Mouse (Mus musculus): ENCODE measurements around the gene Ttc7b. TPM values are rescaled to one million over a fixed set of nuclear protein-coding genes. Genes with fewer than 3 reads are reported as not detected.

Ttc7b gene
- total RNA-seq, 2 experiments from 2014 or later: 164 to 180 TPM

DNA sequence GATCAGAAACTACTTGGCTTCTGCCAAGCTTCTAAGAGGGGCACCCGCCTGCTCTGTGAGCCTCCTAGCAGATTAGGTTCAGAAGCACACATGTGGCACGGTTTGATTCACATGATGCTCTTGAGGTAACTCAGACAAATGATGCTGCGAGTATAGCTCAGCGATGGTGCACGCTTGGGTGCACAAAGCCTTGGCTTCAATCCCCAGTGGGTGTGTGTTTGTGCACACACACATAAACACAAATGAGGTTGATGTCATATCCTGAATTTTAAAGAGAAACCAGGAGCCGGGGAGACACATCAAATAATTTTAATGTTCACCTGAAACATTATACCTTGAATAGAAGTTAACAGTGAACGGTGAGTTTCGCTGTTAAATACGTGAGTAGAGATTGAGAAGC lies 6.6 kb upstream of the Ttc7b start:
- DNase-seq (ENCODE audit: extremely low spot score in 1 of 2, low spot score in 1 of 2): no peak

DNA sequence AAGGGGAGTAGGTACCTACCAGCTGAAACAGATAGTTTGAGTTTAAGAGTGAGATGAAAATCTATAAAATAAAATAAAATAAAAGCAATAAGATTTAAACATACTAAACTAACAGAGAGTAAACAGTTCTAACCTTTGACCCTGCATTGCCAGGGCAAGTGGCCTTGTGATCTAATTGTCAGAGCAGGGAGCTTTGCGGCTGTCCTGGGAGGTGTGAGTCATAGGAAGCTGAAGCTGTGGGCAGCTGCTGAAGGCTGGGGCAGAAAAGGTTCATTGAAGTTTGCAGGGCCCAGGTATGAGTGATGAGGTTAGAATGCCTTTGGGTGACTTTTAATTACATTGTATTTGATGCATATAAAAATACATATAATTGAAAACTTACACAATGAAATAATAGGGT lies 5.3 kb upstream of the Ttc7b start:
- no peak for DNase-seq (ENCODE audit: extremely low spot score in 1 of 2, low spot score in 1 of 2)

GRCm38 (mm10) chr12:100520077-100520793 lies 391 bp downstream of the Ttc7b start:
- peak; percentile 29 to 50 for DNase-seq (ENCODE audit: extremely low spot score in 1 of 2, low spot score in 1 of 2)

DNA sequence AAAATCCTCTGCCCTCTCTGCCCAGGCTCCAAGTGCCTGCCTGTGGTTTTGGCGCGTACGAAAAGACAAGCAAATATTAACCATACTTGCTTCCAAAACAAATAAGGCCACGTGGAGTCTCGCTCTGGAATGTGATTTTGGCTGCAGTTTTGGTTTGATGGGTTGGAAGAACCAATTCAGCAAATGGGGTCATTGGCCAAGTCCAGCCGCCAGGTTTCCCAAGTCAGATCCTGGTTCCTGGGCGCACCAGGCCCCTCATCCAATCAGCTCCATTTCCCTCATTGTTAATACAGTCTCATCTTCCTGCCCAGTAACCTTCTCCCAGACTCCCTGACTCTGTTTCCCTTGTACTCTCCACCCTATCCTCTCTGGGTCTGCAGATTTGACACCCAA lies 946 bp downstream of the Ttc7b start:
- no peak for DNase-seq (ENCODE audit: extremely low spot score in 1 of 2, low spot score in 1 of 2)

- no peak for DNase-seq (ENCODE audit: extremely low spot score in 1 of 2, low spot score in 1 of 2)
These were observed 3.3 kb downstream of the Ttc7b start for GRCm38 (mm10) chr12:100517371-100517770.

DNA sequence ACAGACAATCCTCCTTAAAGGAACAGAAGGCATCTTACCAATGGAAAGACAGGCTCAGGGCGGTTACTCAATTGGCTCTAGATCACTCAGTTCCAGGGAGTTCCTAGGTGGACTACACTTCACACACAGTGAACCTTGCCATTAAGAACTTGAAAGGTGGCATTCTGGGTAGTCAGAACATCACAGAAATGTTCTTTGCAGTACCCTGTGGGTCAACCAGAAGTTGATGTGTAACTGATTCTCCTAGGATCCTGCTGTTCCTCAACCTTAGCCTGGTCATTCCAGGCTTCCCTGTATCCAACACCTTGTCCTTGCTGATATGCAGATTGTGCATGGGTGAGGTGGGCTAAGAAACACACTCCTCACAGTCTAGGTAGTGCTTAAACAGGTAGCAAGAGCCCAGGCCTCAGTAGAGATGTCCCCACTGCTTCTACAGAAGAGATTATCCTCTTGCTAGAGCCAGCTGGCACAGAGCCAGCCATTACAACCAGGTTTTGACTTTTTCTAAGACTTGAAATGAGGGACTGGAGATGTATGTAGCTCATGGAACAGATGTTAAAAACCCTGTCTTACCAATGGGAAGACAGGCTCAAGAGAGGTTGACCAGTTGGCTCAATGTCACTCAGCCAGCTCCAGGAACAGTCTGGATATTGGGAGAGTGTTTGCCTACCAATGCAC lies 4.3 kb downstream of the Ttc7b start:
- DNase-seq (ENCODE audit: extremely low spot score in 1 of 2, low spot score in 1 of 2): no peak

GRCm38 (mm10) chr12:100515493-100515892 lies 5.1 kb downstream of the Ttc7b start:
- DNase-seq (ENCODE audit: extremely low spot score in 1 of 2, low spot score in 1 of 2): no peak

DNA sequence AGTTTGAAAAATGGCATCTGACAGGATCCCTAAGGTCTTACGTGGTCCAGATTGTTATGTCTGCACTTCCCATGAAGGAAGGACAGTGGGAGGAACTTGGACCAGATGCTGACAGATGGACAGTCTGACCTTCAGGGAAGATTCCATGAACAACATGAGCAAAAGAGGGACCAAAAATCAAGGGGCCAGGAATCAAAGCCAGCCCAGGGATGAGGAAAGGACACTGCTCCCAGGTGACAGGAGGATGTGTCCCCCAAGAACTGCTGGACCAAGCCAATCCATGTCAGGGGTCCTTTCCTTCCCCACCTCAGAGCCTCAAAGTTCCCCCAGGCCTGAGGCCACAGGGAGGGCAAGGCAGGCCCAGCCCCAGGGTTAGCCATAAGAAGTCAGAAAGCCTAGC lies 6.0 kb downstream of the Ttc7b start:
- no peak for DNase-seq (ENCODE audit: extremely low spot score in 1 of 2, low spot score in 1 of 2)

DNA sequence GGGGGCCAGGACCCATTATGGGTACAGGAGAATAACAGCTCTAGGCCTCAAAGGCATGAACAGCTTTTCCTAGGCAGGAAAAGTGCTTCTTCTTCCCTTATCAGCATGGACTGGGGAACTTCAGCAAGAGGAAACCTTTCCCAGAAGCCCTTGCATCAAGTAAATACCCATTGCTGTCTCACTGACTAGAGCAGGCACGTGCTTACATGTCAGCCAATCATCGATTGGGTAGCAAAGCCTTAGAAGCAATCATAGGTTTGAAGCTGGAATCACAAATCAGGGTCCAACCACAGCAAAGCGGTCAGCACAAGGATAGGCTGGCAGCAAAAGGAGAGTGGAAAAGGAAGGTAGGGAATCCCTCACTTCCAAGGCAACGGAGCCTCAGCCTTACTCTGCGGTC lies 7.5 kb downstream of the Ttc7b start:
- no peak for DNase-seq (ENCODE audit: extremely low spot score in 1 of 2, low spot score in 1 of 2)

GRCm38 (mm10) chr12:100512641-100513040 lies 8.0 kb downstream of the Ttc7b start:
- DNase-seq (ENCODE audit: extremely low spot score in 1 of 2, low spot score in 1 of 2): no peak

DNA sequence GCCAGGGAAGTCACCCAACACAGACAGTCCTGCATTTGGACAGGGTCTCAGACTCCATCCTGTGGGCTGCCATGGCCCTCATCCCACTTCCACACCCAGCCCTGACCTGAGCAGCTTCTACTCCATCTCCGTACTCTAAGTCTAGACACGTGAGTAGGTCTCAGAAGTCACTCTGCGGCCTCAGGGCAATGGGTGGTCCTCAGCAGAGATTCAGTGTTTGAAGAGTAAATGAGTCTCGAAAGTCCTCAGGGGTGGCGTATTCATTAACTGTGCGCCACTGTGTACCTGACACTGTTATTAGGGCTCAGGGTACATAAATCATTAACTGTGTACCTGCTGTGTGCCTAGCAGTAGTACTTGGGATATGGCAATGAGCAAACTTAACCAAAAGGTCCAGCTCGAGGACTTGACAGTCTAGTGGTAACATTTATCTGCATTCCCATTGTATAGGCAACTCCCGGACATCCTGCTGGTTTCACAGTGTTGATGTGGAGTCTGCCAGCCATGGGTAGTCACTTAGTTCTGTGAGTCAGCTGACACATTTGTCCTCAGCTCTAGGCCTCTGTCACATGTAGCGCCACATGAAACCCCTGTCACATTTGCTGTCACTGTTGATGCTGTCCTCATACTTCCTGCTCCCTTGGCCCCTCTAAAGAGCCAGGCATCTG lies 10.9 kb downstream of the Ttc7b start:
- no peak for DNase-seq (ENCODE audit: extremely low spot score in 1 of 2, low spot score in 1 of 2)

- no peak for DNase-seq (ENCODE audit: extremely low spot score in 1 of 2, low spot score in 1 of 2)
These were observed 12.0 kb downstream of the Ttc7b start for GRCm38 (mm10) chr12:100508668-100509067.

DNA sequence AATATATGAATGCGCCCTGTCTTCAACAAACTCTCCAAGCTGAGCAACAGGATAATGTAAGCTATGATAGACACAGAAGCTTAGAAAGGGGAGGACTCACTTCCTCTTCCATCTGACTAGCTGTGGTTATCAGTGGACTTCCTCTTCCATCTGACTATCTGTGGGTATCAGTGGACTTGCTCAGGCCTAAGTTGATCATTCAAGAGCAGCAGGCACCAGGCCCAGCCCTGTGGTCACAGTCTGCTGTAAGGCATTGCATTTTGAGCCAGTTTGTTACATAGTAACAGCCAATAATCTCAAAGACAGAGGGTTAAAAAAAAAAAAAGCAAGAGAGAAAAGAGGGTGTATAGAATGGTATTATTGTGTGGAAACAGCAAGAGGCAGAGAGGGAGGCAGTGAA lies 15.1 kb downstream of the Ttc7b start:
- no peak for DNase-seq (ENCODE audit: extremely low spot score in 1 of 2, low spot score in 1 of 2)

- DNase-seq (ENCODE audit: extremely low spot score in 1 of 2, low spot score in 1 of 2): no peak
These were observed 16.0 kb downstream of the Ttc7b start for GRCm38 (mm10) chr12:100504585-100504984.

GRCm38 (mm10) chr12:100503659-100504058 lies 17.0 kb downstream of the Ttc7b start:
- DNase-seq (ENCODE audit: extremely low spot score in 1 of 2, low spot score in 1 of 2): no peak

GRCm38 (mm10) chr12:100502544-100502943 lies 18.1 kb downstream of the Ttc7b start:
- no peak for DNase-seq (ENCODE audit: extremely low spot score in 1 of 2, low spot score in 1 of 2)

GRCm38 (mm10) chr12:100501261-100501660 lies 19.4 kb downstream of the Ttc7b start:
- no peak for DNase-seq (ENCODE audit: extremely low spot score in 1 of 2, low spot score in 1 of 2)

GRCm38 (mm10) chr12:100499469-100499868 lies 21.2 kb downstream of the Ttc7b start:
- DNase-seq (ENCODE audit: extremely low spot score in 1 of 2, low spot score in 1 of 2): no peak

- DNase-seq (ENCODE audit: extremely low spot score in 1 of 2, low spot score in 1 of 2): no peak
These were observed 22.6 kb downstream of the Ttc7b start for GRCm38 (mm10) chr12:100498006-100498405.

DNA sequence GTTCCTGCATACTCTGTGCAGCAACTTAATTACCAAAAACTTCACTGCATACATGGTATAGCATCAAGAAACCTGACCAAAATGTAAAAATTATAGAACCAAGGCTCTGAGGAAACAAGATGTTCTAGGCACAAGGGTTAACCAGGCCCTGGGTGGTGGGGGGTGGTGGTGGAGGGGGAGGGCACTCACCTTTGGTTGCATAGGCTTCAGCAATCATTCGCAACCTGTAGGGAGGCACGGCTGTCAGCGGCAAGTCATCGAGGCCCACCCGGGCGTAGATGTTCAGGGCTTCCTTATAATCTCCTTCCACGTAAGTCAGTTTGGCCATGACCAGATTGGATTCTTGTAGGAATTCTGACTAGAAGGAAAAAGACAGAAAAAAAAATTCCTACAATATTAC lies 25.5 kb downstream of the Ttc7b start:
- DNase-seq (ENCODE audit: extremely low spot score in 1 of 2, low spot score in 1 of 2): no peak

DNA sequence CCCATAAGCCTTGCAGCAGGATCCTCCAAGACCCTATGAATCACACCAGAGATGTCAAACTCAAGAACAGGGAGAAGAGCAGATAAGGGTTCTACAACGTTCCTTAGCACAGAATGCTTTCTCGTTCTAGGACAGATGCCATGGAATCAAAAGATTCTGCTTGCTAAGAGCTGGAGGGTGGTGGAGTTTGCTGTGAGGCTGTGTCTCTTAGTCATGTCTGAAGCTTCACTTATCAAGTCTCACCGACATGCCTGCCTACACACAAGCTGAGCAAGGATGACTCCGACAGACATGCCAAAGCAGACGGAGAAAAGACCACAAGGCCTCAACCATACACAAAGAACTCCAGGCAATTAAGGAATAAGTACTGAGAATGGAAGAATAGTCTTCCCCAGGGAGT lies 27.4 kb downstream of the Ttc7b start:
- DNase-seq (ENCODE audit: extremely low spot score in 1 of 2, low spot score in 1 of 2): no peak

DNA sequence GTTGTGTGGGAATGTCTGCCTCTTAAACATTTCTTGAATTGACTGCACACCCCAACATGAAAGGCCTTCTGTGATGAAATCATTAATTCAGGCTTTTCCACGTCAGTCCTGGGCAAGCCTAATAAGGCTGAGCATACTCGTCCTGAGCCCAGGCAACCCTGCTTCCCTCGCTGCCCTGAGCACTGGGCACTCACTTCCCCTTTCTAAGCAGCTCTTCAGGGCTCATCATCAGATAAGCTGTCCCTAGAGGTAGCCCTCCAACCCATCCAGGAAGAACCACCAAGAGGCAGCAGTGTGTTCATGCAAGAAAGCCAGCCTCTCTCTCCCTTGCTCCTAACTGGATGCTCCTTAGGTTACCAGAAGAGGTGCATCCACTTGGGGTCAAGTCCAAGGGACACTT lies 27.9 kb downstream of the Ttc7b start:
- DNase-seq (ENCODE audit: extremely low spot score in 1 of 2, low spot score in 1 of 2): no peak
